Comparison of ENCODE assay signal across 8 mouse cellular contexts in the genomic region with DNA sequence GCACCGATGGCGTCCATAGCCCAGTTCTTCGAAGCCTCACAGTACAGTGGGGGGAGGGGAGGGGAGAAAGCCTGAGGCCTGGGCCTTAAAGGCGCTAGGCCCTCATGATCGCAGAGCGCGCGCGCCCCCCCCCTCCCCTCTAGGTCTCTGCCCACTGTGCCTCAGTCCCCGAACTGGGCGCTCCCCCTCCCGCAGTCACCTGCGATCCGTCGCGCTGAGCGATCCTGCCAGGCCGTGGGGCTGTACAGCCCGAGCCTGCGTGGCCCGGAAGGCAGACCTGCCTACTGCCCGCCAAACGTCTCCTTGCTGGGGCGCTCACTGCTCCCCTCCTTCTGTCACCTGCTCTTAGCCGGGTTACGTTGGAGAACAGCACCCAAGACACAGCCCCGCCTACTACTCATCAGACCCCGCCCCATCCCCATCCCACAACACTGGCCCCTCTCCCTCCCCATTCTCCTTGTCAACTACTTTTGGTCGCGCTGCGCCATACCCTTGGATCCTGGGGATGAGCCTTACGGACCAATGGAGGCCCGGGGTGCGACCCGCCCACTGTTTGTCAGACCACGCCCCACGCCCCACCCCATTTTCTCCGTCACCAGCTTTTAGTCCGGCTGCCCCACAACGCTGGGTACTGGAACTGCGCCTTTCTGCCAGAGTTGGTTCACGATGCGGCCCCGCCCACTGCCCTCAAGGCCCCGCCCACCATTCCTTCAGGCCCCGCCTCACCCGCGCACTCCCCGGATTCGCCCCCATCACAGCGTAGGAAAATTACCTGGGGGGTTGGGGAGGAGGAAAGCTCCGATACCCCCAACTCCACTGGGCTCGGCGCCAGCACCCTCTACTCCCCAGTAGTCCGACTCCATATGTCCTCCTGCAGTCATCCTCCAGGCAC. TPM values are rescaled to one million over a fixed set of nuclear protein-coding genes. Genes with fewer than 3 reads are reported as not detected.
DNase-seq lines count a peak whose midpoint lies in the region; ATAC-seq and TF ChIP-seq lines count a peak whose summit lies in the region.

No protein-coding gene starts in this region.

- peak; percentile 60 for TF ChIP-seq POLR2A in olfactory bulb, adult 2 months (IDR thresholded peaks at IDR 0.05; ENCODE audit: insufficient read depth, low read depth, low read length)
- TF ChIP-seq POLR2A in thymus, adult 2 months (IDR thresholded peaks at IDR 0.05; ENCODE audit: control insufficient read depth, extremely low read depth, insufficient read depth, low read length, poor library complexity), result peak; percentile 50; the same call in 1 of the 2 replicates

- peak; percentile 99 for DNase-seq in ES-CJ7 (ENCODE audit: low read depth, low spot score)
- peak; percentile 98 for DNase-seq in cerebellum, adult 11-12 months
- peak; percentile 76 for DNase-seq in heart, postnatal 25 days (ENCODE audit: low spot score)
- peak; percentile 99 for DNase-seq in layer of hippocampus, adult 2 months (ENCODE audit: low spot score in 2 of 2)
- DNase-seq in lung, embryonic 14.5 days, result peak; percentile 93
- DNase-seq in thymus, adult 2 months, result peak; percentile 90

- peaks cover 18% of the 10 kb centered on the region for H3K36me3 ChIP-seq in forebrain, embryonic 15.5 days
- H3K36me3 ChIP-seq in lung, embryonic 14.5 days (ENCODE audit: insufficient read depth), result no peaks in the 10 kb centered on the region
- H3K36me3 ChIP-seq in thymus, adult 2 months (ENCODE audit: control insufficient read depth, insufficient read depth, low read length), result no peaks in the 10 kb centered on the region; the same call in 1 of the 2 replicates

- peak overlapping the region; percentile 88 for H3K4me3 ChIP-seq in forebrain, embryonic 15.5 days
- peak overlapping the region; percentile 90 for H3K4me3 ChIP-seq in layer of hippocampus, adult 2 months
- H3K4me3 ChIP-seq in lung, embryonic 14.5 days (ENCODE audit: low read depth, low read length), result peak overlapping the region; percentile 56
- peak overlapping the region; percentile 95 for H3K4me3 ChIP-seq in olfactory bulb, adult 2 months (ENCODE audit: insufficient read depth, low read depth, low read length)
- H3K4me3 ChIP-seq in thymus, adult 2 months (ENCODE audit: control insufficient read depth, insufficient read depth, low read length), result peak overlapping the region; percentile 52

- H3K4me2 ChIP-seq in forebrain, embryonic 15.5 days (replicated peaks), result peak overlapping the region; percentile 95
- H3K4me2 ChIP-seq in lung, embryonic 14.5 days, result peak overlapping the region; percentile 97

- peak; percentile 87 for ATAC-seq in forebrain, embryonic 15.5 days (replicated peaks)
- peak; percentile 89 for ATAC-seq in lung, embryonic 14.5 days (ENCODE audit: insufficient read depth)

- WGBS in forebrain, embryonic 15.5 days, result 1% methylated on average over 50 of the region's 55 CpGs
- under 1% methylated on average over 52 of the region's 55 CpGs for WGBS in lung, embryonic 14.5 days
- under 1% methylated on average over 55 of the region's 55 CpGs for WGBS in olfactory bulb, adult 2 months
- under 1% methylated on average over 54 of the region's 55 CpGs for WGBS in thymus, adult 2 months

- intact Hi-C loops in heart, postnatal 25 days (cut with DNase I), result loop anchor here (10.0 kb wide), 1 partner anchor 215 kb away; the partner anchor contains the start of gene 2510039O18Rik

- H3K27ac ChIP-seq in forebrain, embryonic 15.5 days (replicated peaks), result peak overlapping the region; percentile 85
- peak overlapping the region; percentile 97 for H3K27ac ChIP-seq in layer of hippocampus, adult 2 months
- peak overlapping the region; percentile 52; the same call in 1 of the 2 replicates for H3K27ac ChIP-seq in lung, embryonic 14.5 days (ENCODE audit: low read depth)
- H3K27ac ChIP-seq in olfactory bulb, adult 2 months (ENCODE audit: insufficient read depth, low read depth, low read length), result peak overlapping the region; percentile 85
- H3K27ac ChIP-seq in thymus, adult 2 months (ENCODE audit: control insufficient read depth, insufficient read depth, low read length), result no peak overlapping the region

- peaks cover 37% of the 10 kb centered on the region for H3K27me3 ChIP-seq in forebrain, embryonic 15.5 days
- peaks cover 50% of the 10 kb centered on the region for H3K27me3 ChIP-seq in lung, embryonic 14.5 days (ENCODE audit: insufficient read depth, low read length)
- peaks cover 16% of the 10 kb centered on the region; the same call in 1 of the 2 replicates for H3K27me3 ChIP-seq in thymus, adult 2 months (ENCODE audit: control insufficient read depth, insufficient read depth, low read length)

- peaks cover 43% of the 10 kb centered on the region for H3K4me1 ChIP-seq in forebrain, embryonic 15.5 days
- H3K4me1 ChIP-seq in lung, embryonic 14.5 days (ENCODE audit: insufficient read depth), result no peaks in the 10 kb centered on the region
- H3K4me1 ChIP-seq in olfactory bulb, adult 2 months (ENCODE audit: control insufficient read depth, insufficient read depth, low read length), result peaks cover 36% of the 10 kb centered on the region
- peaks cover 15% of the 10 kb centered on the region for H3K4me1 ChIP-seq in thymus, adult 2 months (replicated peaks; ENCODE audit: control insufficient read depth, insufficient read depth, low read length)

- H3K9me3 ChIP-seq in forebrain, embryonic 15.5 days, result no peaks in the 10 kb centered on the region
- no peaks in the 10 kb centered on the region for H3K9me3 ChIP-seq in lung, embryonic 14.5 days (ENCODE audit: low read depth, low read length)

- H3K9ac ChIP-seq in forebrain, embryonic 15.5 days (replicated peaks), result peak overlapping the region; percentile 92
- peak overlapping the region; percentile 58 for H3K9ac ChIP-seq in lung, embryonic 14.5 days

- TF ChIP-seq CTCF in layer of hippocampus, adult 2 months (conservative IDR thresholded peaks at IDR 0.05), result peak; percentile 51
- TF ChIP-seq CTCF in lung, embryonic 14.5 days (IDR thresholded peaks at IDR 0.05; ENCODE audit: low read depth), result peak; percentile 41
- no peak for TF ChIP-seq CTCF in olfactory bulb, adult 2 months (IDR thresholded peaks at IDR 0.05; ENCODE audit: insufficient read depth, low read depth, low read length)
- TF ChIP-seq CTCF in thymus, adult 2 months (IDR thresholded peaks at IDR 0.05; ENCODE audit: borderline replicate concordance, control insufficient read depth, extremely low read depth, insufficient read depth, low read length, poor library complexity), result no peak

RNA-seq across cellular contexts. Expression of gene Fbxo44, which starts 0.5 kb away (rescaled TPM):
- 60.7 and 64.6 TPM in 2 replicates for polyA plus RNA-seq in forebrain, embryonic 15.5 days (2015; fragmentation: Nextera tagmentation; extraction: Ambion mirVana)
- total RNA-seq in heart, postnatal 25 days (2021), result 10 to 100 TPM; 16.0 to 16.9 TPM
- total RNA-seq in layer of hippocampus, adult 2 months (2021), result 100 to 1,000 TPM; 136 to 141 TPM
- polyA plus RNA-seq in lung, embryonic 14.5 days (2014; fragmentation: Nextera tagmentation; extraction: Ambion mirVana), result 9.3 and 11.0 TPM in 2 replicates
- polyA plus RNA-seq in olfactory bulb, adult 2 months (2012; ENCODE audit: insufficient read depth, insufficient read length, low replicate concordance, missing spikeins), result not detected in 2 replicates
- 31.2 and 34.5 TPM in 2 replicates for polyA plus RNA-seq in thymus, adult 2 months (2012; rRNA removed)

RNA-seq across cellular contexts. Expression of gene Fbxo2, which starts 0.6 kb away (rescaled TPM):
- 4.5 and 4.7 TPM in 2 replicates for polyA plus RNA-seq in forebrain, embryonic 15.5 days (2015; fragmentation: Nextera tagmentation; extraction: Ambion mirVana)
- total RNA-seq in heart, postnatal 25 days (2021), result under 1 TPM in 1 of 2 experiments, not detected in 1; 0.20 TPM
- total RNA-seq in layer of hippocampus, adult 2 months (2021), result 100 to 1,000 TPM in 1 of 2 experiments, 10 to 100 TPM in 1; 99.8 to 106 TPM
- polyA plus RNA-seq in lung, embryonic 14.5 days (2014; fragmentation: Nextera tagmentation; extraction: Ambion mirVana), result 0.72 and 1.1 TPM in 2 replicates
- polyA plus RNA-seq in olfactory bulb, adult 2 months (2012; ENCODE audit: insufficient read depth, insufficient read length, low replicate concordance, missing spikeins), result not detected in 2 replicates
- polyA plus RNA-seq in thymus, adult 2 months (2012; rRNA removed), result 0.66 and 1.5 TPM in 2 replicates

RNA-seq across cellular contexts. Expression of gene Fbxo6, which starts 7.8 kb away (rescaled TPM):
- polyA plus RNA-seq in forebrain, embryonic 15.5 days (2015; fragmentation: Nextera tagmentation; extraction: Ambion mirVana), result 15.6 and 18.0 TPM in 2 replicates
- 10 to 100 TPM; 34.5 to 37.5 TPM for total RNA-seq in heart, postnatal 25 days (2021)
- total RNA-seq in layer of hippocampus, adult 2 months (2021), result 10 to 100 TPM; 25.4 to 29.8 TPM
- 10.8 and 12.3 TPM in 2 replicates for polyA plus RNA-seq in lung, embryonic 14.5 days (2014; fragmentation: Nextera tagmentation; extraction: Ambion mirVana)
- not detected in 2 replicates for polyA plus RNA-seq in olfactory bulb, adult 2 months (2012; ENCODE audit: insufficient read depth, insufficient read length, low replicate concordance, missing spikeins)
- 41.8 and 50.9 TPM in 2 replicates for polyA plus RNA-seq in thymus, adult 2 months (2012; rRNA removed)

RNA-seq across cellular contexts. Expression of gene Draxin, which starts 29.3 kb away (rescaled TPM):
- polyA plus RNA-seq in forebrain, embryonic 15.5 days (2015; fragmentation: Nextera tagmentation; extraction: Ambion mirVana), result 21.2 TPM in 2 replicates
- total RNA-seq in heart, postnatal 25 days (2021), result under 1 TPM; 0.05 to 0.11 TPM
- 1 to 10 TPM in 1 of 2 experiments, under 1 TPM in 1; 0.83 to 1.0 TPM for total RNA-seq in layer of hippocampus, adult 2 months (2021)
- not detected in 2 replicates for polyA plus RNA-seq in lung, embryonic 14.5 days (2014; fragmentation: Nextera tagmentation; extraction: Ambion mirVana)
- polyA plus RNA-seq in olfactory bulb, adult 2 months (2012; ENCODE audit: insufficient read depth, insufficient read length, low replicate concordance, missing spikeins), result not detected in 2 replicates
- 0.26 and 0.34 TPM in 2 replicates for polyA plus RNA-seq in thymus, adult 2 months (2012; rRNA removed)

RNA-seq across cellular contexts. Expression of gene Mad2l2, which starts 29.6 kb away (rescaled TPM):
- polyA plus RNA-seq in forebrain, embryonic 15.5 days (2015; fragmentation: Nextera tagmentation; extraction: Ambion mirVana), result 123 and 127 TPM in 2 replicates
- 10 to 100 TPM; 11.9 to 12.8 TPM for total RNA-seq in heart, postnatal 25 days (2021)
- 10 to 100 TPM; 13.8 to 14.5 TPM for total RNA-seq in layer of hippocampus, adult 2 months (2021)
- polyA plus RNA-seq in lung, embryonic 14.5 days (2014; fragmentation: Nextera tagmentation; extraction: Ambion mirVana), result 60.2 and 61.1 TPM in 2 replicates
- polyA plus RNA-seq in olfactory bulb, adult 2 months (2012; ENCODE audit: insufficient read depth, insufficient read length, low replicate concordance, missing spikeins), result not detected in 2 replicates
- 32.9 and 37.7 TPM in 2 replicates for polyA plus RNA-seq in thymus, adult 2 months (2012; rRNA removed)

Comparison
In these comparisons a context has a peak if more than half of its experiments do, and no peak if none do; other contexts are left out.
1. CTCF ChIP-seq: peak in layer of hippocampus, adult 2 months (single experiment) and lung, embryonic 14.5 days (single experiment); none in olfactory bulb, adult 2 months (single experiment) and thymus, adult 2 months (single experiment).
2. RNA of gene Fbxo44, which starts 0.5 kb away (polyA plus RNA-seq): 60.7 to 64.6 TPM in forebrain, embryonic 15.5 days, 31.2 to 34.5 TPM in thymus, adult 2 months and 9.3 to 11.0 TPM in lung, embryonic 14.5 days; not detected in olfactory bulb, adult 2 months; every median in the first group is over 10 times any median in the second.
3. RNA of gene Fbxo6, which starts 7.8 kb away (polyA plus RNA-seq): 41.8 to 50.9 TPM in thymus, adult 2 months, 15.6 to 18.0 TPM in forebrain, embryonic 15.5 days and 10.8 to 12.3 TPM in lung, embryonic 14.5 days; not detected in olfactory bulb, adult 2 months; every median in the first group is over 10 times any median in the second.
4. Peak in every context shown above with its lines, with median percentiles within 50 percentile points of each other: DNase-seq and H3K4me3 ChIP-seq.